Mouse (Mus musculus): ENCODE results near the gene Wasl. TPM values are rescaled to one million over a fixed set of nuclear protein-coding genes. Genes with fewer than 3 reads are reported as not detected.

Gene Wasl
- polyA plus RNA-seq, 1 experiment from 2014 or later, result 61.1 TPM

DNA sequence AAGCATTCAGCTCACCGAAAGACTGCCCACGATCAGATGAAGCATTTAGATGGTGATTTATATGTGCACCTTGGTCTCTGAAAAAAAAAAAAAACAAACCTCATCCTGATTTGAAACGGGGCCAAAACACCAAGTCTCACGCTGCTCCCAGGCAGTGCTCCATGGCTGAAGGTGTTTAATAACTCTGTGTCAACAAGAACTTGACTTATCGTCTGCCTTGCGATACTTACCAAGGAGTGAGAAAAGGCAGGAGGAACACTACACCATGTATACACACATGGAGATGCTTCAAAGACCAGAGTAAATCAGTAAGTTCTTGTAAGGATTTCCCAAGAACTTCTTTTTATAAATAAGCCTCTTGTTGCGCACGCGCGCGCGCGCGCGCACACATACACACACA, 57.3 kb downstream of the Wasl start:
- TF ChIP-seq CTCF (IDR thresholded peaks at IDR 0.05), result no peak
- DNase-seq (ENCODE audit: low read depth, low spot score), result no peak
- POLR2A ChIA-PET, result interaction anchor here (0.8 kb wide), 1 partner anchor 11 kb away, joined by 3 read pairs; no protein-coding TSS in a partner anchor
- no peak for ATAC-seq
- CTCF ChIA-PET, result interaction anchor here (1.1 kb wide), 1 partner anchor 39 kb away, joined by 3 read pairs; no protein-coding TSS in a partner anchor
- in situ Hi-C loops (cut with MboI; ENCODE audit: low pct_unique_long_range_greater_than_20kb), result no loop called here
- no peaks in the 10 kb centered on the region for H3K27me3 ChIP-seq

- ChIA-PET POLR2A (interaction anchor here (0.8 kb wide), 1 partner anchor 10 kb away, joined by 3 read pairs; no protein-coding TSS in a partner anchor), CTCF (no interaction called here)
- in situ Hi-C loops (cut with MboI; ENCODE audit: low pct_unique_long_range_greater_than_20kb), result no loop called here
- ATAC-seq, result no peak
- DNase-seq (ENCODE audit: low read depth, low spot score), result no peak
- no peaks in the 10 kb centered on the region for H3K27me3 ChIP-seq
- TF ChIP-seq CTCF (IDR thresholded peaks at IDR 0.05), result no peak
Measured at GRCm38 (mm10) chr6:24606512-24606911, 58.3 kb downstream of the Wasl start.

DNA sequence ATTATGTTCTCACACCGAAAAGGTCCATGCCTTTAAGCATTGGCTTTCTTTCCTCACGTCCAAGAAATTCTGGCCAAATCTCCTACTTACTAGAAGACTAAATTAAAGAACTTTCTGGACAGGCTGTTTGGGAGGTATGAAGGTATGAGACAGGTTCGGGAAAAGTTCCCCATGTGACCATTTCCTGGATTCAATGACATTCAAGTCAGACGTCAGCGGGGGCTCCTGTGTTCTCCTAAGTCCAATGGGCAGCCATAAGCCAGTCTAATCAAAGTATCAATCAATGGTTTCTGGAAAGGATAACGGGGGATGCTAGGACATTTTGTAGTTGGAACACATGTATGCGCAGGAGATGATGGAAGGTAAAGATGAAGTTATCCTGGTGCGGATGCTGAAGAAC, 59.2 kb downstream of the Wasl start:
- no peak for TF ChIP-seq CTCF (IDR thresholded peaks at IDR 0.05)
- DNase-seq (ENCODE audit: low read depth, low spot score) (no peak), ATAC-seq (no peak)
- ChIA-PET POLR2A (no interaction called here), CTCF (no interaction called here)
- in situ Hi-C loops (cut with MboI; ENCODE audit: low pct_unique_long_range_greater_than_20kb), result no loop called here
- no peaks in the 10 kb centered on the region for H3K27me3 ChIP-seq

DNA sequence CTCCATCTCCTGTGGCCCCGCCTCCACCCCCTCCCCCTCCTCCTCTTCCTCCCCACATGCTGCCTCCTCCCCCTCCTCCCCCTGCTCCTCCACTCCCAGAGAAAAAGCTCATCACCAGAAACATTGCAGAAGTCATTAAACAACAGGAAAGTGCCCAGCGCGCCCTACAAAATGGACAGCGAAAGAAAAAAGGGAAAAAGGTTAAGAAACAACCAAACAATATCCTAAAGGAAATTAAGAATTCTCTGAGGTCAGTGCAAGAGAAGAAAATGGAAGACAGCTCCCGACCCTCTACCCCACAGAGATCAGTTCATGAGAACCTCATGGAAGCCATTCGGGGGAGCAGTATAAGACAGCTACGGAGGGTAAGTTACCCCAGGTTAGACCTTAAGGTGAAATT, 60.5 kb downstream of the Wasl start:
- ChIA-PET POLR2A (no interaction called here), CTCF (no interaction called here)
- H3K27me3 ChIP-seq, result no peaks in the 10 kb centered on the region
- no peak for DNase-seq (ENCODE audit: low read depth, low spot score)
- no peak for TF ChIP-seq CTCF (IDR thresholded peaks at IDR 0.05)
- in situ Hi-C loops (cut with MboI; ENCODE audit: low pct_unique_long_range_greater_than_20kb), result no loop called here
- ATAC-seq, result no peak

- TF ChIP-seq CTCF (IDR thresholded peaks at IDR 0.05), result no peak
- ATAC-seq (no peak), DNase-seq (ENCODE audit: low read depth, low spot score) (no peak)
- H3K27me3 ChIP-seq, result no peaks in the 10 kb centered on the region
- POLR2A ChIA-PET, result no interaction called here
- CTCF ChIA-PET, result interaction anchor here (1.5 to 2.0 kb wide), 2 partner anchors 21 to 73 kb away, joined by 5 read pairs; no protein-coding TSS in a partner anchor
- in situ Hi-C loops (cut with MboI; ENCODE audit: low pct_unique_long_range_greater_than_20kb), result no loop called here
Measured at GRCm38 (mm10) chr6:24602993-24603392, 61.8 kb downstream of the Wasl start.

DNA sequence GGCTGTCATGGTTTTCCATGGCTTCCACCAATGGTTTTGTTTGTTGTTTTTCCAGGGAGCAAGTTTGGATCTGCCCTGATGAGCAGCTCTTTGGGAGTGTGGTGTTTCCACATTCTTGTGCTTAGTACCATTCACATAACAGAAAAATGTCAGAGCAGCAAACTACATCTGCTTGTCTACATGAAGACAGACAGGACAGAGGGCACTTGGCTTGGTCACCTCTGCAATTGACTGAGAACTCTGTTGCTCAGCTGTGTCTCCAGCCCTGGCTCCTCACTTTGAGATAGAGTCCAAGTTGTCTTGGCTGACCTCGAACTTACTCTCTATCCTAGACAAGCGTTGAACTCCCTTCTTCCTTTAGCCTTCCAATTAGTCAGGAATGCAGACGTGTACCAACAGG, 62.5 kb downstream of the Wasl start:
- no peak for DNase-seq (ENCODE audit: low read depth, low spot score)
- peak; percentile 44 for ATAC-seq
- ChIA-PET POLR2A (interaction anchor here (0.6 kb wide), 1 partner anchor 40 kb away, joined by 4 read pairs; no protein-coding TSS in a partner anchor), CTCF (interaction anchor here (0.6 to 2.0 kb wide), 4 partner anchors 13 to 72 kb away, joined by 3 to 5 read pairs (median 4); no protein-coding TSS in a partner anchor)
- in situ Hi-C loops (cut with MboI; ENCODE audit: low pct_unique_long_range_greater_than_20kb), result no loop called here
- TF ChIP-seq CTCF (IDR thresholded peaks at IDR 0.05), result no peak
- no peaks in the 10 kb centered on the region for H3K27me3 ChIP-seq

GRCm38 (mm10) chr6:24601668-24602067, 63.1 kb downstream of the Wasl start:
- in situ Hi-C loops (cut with MboI; ENCODE audit: low pct_unique_long_range_greater_than_20kb), result no loop called here
- no peak for ATAC-seq
- no peak for TF ChIP-seq CTCF (IDR thresholded peaks at IDR 0.05)
- no peak for DNase-seq (ENCODE audit: low read depth, low spot score)
- ChIA-PET CTCF (interaction anchor here (0.6 to 2.0 kb wide), 4 partner anchors 14 to 72 kb away, joined by 3 to 5 read pairs (median 4); no protein-coding TSS in a partner anchor), POLR2A (interaction anchor here (0.6 to 0.7 kb wide), 2 partner anchors 40 to 125 kb away, joined by 3 to 4 read pairs; no protein-coding TSS in a partner anchor)
- no peaks in the 10 kb centered on the region for H3K27me3 ChIP-seq

DNA sequence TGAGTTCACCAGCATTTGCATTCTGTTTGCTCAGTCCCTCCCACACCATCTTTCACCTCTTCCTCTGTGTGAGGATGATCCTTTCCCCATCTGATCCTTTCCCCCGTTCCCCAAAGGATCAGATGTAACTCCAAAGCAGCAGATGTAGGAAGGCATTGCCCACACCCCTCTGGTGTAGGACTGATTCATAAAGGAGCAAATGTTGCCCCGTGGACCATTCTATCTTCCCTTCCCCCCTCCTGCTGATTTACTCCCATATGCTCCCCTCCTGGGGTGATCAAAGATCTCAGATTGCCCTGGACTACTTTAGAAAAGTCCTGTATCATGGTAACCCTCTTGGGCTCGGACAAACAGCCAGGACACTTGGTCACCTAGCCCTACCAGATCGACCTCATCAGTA, 64.1 kb downstream of the Wasl start:
- H3K27me3 ChIP-seq, result no peaks in the 10 kb centered on the region
- in situ Hi-C loops (cut with MboI; ENCODE audit: low pct_unique_long_range_greater_than_20kb), result no loop called here
- DNase-seq (ENCODE audit: low read depth, low spot score), result no peak
- POLR2A ChIA-PET, result no interaction called here
- ATAC-seq, result no peak
- CTCF ChIA-PET, result no interaction called here
- no peak for TF ChIP-seq CTCF (IDR thresholded peaks at IDR 0.05)

GRCm38 (mm10) chr6:24600134-24600533, 64.7 kb downstream of the Wasl start:
- in situ Hi-C loops (cut with MboI; ENCODE audit: low pct_unique_long_range_greater_than_20kb), result no loop called here
- ATAC-seq (no peak), DNase-seq (ENCODE audit: low read depth, low spot score) (no peak)
- H3K27me3 ChIP-seq, result no peaks in the 10 kb centered on the region
- POLR2A ChIA-PET, result no interaction called here
- TF ChIP-seq CTCF (IDR thresholded peaks at IDR 0.05), result no peak
- CTCF ChIA-PET, result no interaction called here

DNA sequence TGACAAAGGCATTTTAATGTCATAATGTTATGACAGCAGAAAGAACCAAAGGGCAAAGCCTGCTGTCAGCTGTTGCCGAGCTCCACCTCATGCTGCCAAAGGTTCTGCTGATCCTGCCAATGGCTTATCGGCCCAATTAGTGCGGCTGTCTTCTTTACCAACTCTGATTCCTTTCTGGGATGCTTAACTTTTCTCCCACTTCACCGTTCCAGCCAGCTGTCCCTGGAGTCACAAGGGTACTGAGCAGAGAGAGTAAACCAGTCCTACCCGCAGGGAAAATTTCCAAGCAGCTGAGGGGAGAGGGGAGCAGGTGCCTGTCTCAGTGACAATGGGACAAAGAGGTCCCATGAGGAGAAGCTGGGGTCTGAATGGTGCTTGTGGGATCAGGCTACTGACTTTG, 65.2 kb downstream of the Wasl start:
- ChIA-PET POLR2A (no interaction called here), CTCF (no interaction called here)
- TF ChIP-seq CTCF (IDR thresholded peaks at IDR 0.05), result no peak
- no peak for DNase-seq (ENCODE audit: low read depth, low spot score)
- H3K27me3 ChIP-seq, result no peaks in the 10 kb centered on the region
- in situ Hi-C loops (cut with MboI; ENCODE audit: low pct_unique_long_range_greater_than_20kb), result no loop called here
- no peak for ATAC-seq

- no peaks in the 10 kb centered on the region for H3K27me3 ChIP-seq
- CTCF ChIA-PET, result no interaction called here
- no peak for ATAC-seq
- in situ Hi-C loops (cut with MboI; ENCODE audit: low pct_unique_long_range_greater_than_20kb), result no loop called here
- POLR2A ChIA-PET, result no interaction called here
- no peak for TF ChIP-seq CTCF (IDR thresholded peaks at IDR 0.05)
- no peak for DNase-seq (ENCODE audit: low read depth, low spot score)
Measured at GRCm38 (mm10) chr6:24599179-24599578, 65.6 kb downstream of the Wasl start.

- POLR2A ChIA-PET, result no interaction called here
- CTCF ChIA-PET, result no interaction called here
- ATAC-seq (no peak), DNase-seq (ENCODE audit: low read depth, low spot score) (no peak)
- TF ChIP-seq CTCF (IDR thresholded peaks at IDR 0.05), result no peak
- no peaks in the 10 kb centered on the region for H3K27me3 ChIP-seq
- in situ Hi-C loops (cut with MboI; ENCODE audit: low pct_unique_long_range_greater_than_20kb), result no loop called here
Measured at GRCm38 (mm10) chr6:24597500-24597899, 67.3 kb downstream of the Wasl start, which contains the start of gene Lmod2. TSS of gene Lmod2 (plus strand) at chr6:24597762.
